Mouse (Mus musculus): Measurements from ENCODE around the gene Mrps18a.

DNA sequence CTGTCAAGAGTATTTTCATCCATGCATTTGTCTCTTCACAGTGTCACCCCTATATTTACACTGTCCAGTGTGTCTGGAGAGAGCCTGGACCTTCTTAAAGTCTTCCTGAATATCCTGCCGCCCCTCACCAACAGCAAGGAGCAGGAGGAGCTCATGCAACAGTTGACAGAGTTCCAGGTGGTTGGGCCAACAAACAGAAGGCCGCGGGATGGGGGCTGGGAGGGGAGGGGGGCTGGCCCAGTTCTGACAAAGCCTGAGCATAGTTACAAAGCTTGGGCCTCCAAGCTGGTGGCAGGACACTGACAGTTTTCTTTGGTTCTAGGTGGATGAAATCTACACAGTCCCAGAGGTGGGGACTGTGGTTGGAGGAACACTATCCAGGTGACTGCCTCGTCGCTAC, 55.5 kb downstream of the Mrps18a start:
- TF ChIP-seq HCFC1 (IDR thresholded peaks at IDR 0.05; ENCODE audit: borderline replicate concordance, insufficient read depth, low read length): no peak
- no peak for TF ChIP-seq ZNF384 (IDR thresholded peaks at IDR 0.05; ENCODE audit: low read depth, low read length)
- TF ChIP-seq MAFK (IDR thresholded peaks at IDR 0.05; ENCODE audit: insufficient read depth, low read depth, low read length): no peak
- TF ChIP-seq CHD2 (IDR thresholded peaks at IDR 0.05; ENCODE audit: low read depth, low read length): no peak
- no peak for TF ChIP-seq ZC3H11A (IDR thresholded peaks at IDR 0.05; ENCODE audit: borderline replicate concordance, low read depth, low read length)

Data from ES-E14 (cell line).